Comparison of ENCODE assay signal across 15 mouse cellular contexts in genomic region chr9:14872181-14872930, GRCm38 (mm10). TPM values are rescaled to one million over a fixed set of nuclear protein-coding genes. Genes with fewer than 3 reads are reported as not detected.
DNase-seq lines count a peak whose midpoint lies in the region; ATAC-seq and TF ChIP-seq lines count a peak whose summit lies in the region.
"Had no signal": no experiment of that assay in that cellular context is flagged by ENCODE, and none has a peak within 500 bp of the region (broad histone marks: within the 10 kb centered on the region; RNA-seq: fewer than 3 reads in every experiment).

No protein-coding gene starts in this region.

- H3K9ac ChIP-seq in kidney, embryonic 14.5 days (ENCODE audit: low read depth, low read length), result no peak overlapping the region
- H3K9ac ChIP-seq in embryonic facial prominence, embryonic 12.5 days, result no peak overlapping the region
- H3K9ac ChIP-seq in hindbrain, embryonic 13.5 days, result no peak overlapping the region; the same call in 1 of the 2 replicates
- H3K9ac ChIP-seq in midbrain, embryonic 16.5 days (ENCODE audit: low read depth, low read length), result no peak overlapping the region
- no peak overlapping the region for H3K9ac ChIP-seq in intestine, embryonic 16.5 days (ENCODE audit: low read depth, low read length)

- no peaks in the 10 kb centered on the region for H3K9me3 ChIP-seq in kidney, embryonic 14.5 days (ENCODE audit: control insufficient read depth, low read length)
- no peaks in the 10 kb centered on the region for H3K9me3 ChIP-seq in embryonic facial prominence, embryonic 12.5 days
- no peaks in the 10 kb centered on the region for H3K9me3 ChIP-seq in hindbrain, embryonic 13.5 days
- H3K9me3 ChIP-seq in midbrain, embryonic 16.5 days (replicated peaks; ENCODE audit: control insufficient read depth, low read length, poor library complexity, severe bottlenecking), result no peaks in the 10 kb centered on the region
- no peaks in the 10 kb centered on the region for H3K9me3 ChIP-seq in intestine, embryonic 16.5 days (ENCODE audit: control insufficient read depth, low read length)

- ATAC-seq in kidney, embryonic 14.5 days (ENCODE audit: low FRiP score, low TSS enrichment), result peak; percentile 79
- ATAC-seq in embryonic facial prominence, embryonic 12.5 days (ENCODE audit: insufficient number of reproducible peaks, insufficient read depth, low FRiP score, low TSS enrichment), result peak; percentile 67; the same call in 1 of the 2 replicates
- peak; percentile 89 for ATAC-seq in hindbrain, embryonic 13.5 days (ENCODE audit: low FRiP score)
- ATAC-seq in midbrain, embryonic 16.5 days, result peak; percentile 88
- ATAC-seq in intestine, embryonic 16.5 days, result no peak

- no peaks in the 10 kb centered on the region for H3K27me3 ChIP-seq in kidney, embryonic 14.5 days (ENCODE audit: control insufficient read depth, insufficient read depth, low read length)
- H3K27me3 ChIP-seq in embryonic facial prominence, embryonic 12.5 days, result no peaks in the 10 kb centered on the region
- H3K27me3 ChIP-seq in hindbrain, embryonic 13.5 days, result 0 out of 2 replicates have a peak, but pooled peaks cover 4% of the 10 kb centered on the region
- H3K27me3 ChIP-seq in midbrain, embryonic 16.5 days (ENCODE audit: control insufficient read depth, insufficient read depth, low read depth, low read length), result no peaks in the 10 kb centered on the region
- no peaks in the 10 kb centered on the region for H3K27me3 ChIP-seq in intestine, embryonic 16.5 days (replicated peaks; ENCODE audit: control insufficient read depth, insufficient read depth, low read length)

- DNase-seq in kidney, adult 18-20 months, result no peak
- DNase-seq in cerebellum, postnatal 36 days, result no peak
- no peak for DNase-seq in left cerebral cortex, adult 2 months (ENCODE audit: extremely low spot score in 1 of 2, low spot score in 2 of 2)
- DNase-seq: B cell, adult 2 months; heart, adult 18-20 months; kidney, adult 11 months; right cerebral cortex, postnatal 14 days had no signal

- no peak for TF ChIP-seq CTCF in left cerebral cortex, adult 2 months (IDR thresholded peaks at IDR 0.05)

- no peak overlapping the region for H3K27ac ChIP-seq in kidney, embryonic 14.5 days (ENCODE audit: low read depth, low read length)
- H3K27ac ChIP-seq in embryonic facial prominence, embryonic 12.5 days, result no peak overlapping the region
- H3K27ac ChIP-seq in hindbrain, embryonic 13.5 days, result peak overlapping the region; percentile 60; the same call in 1 of the 2 replicates
- H3K27ac ChIP-seq in midbrain, embryonic 16.5 days (ENCODE audit: low read length), result no peak overlapping the region
- no peak overlapping the region for H3K27ac ChIP-seq in left cerebral cortex, adult 2 months
- no peak overlapping the region for H3K27ac ChIP-seq in intestine, embryonic 16.5 days (ENCODE audit: low read length)
- H3K27ac ChIP-seq: stomach, postnatal 0 days had no signal

- 28% methylated on average over 17 of the region's 17 CpGs for WGBS in kidney, embryonic 14.5 days
- WGBS in embryonic facial prominence, embryonic 12.5 days, result 29% methylated on average over 17 of the region's 17 CpGs
- 18% methylated on average over 17 of the region's 17 CpGs for WGBS in hindbrain, embryonic 13.5 days
- 20% methylated on average over 16 of the region's 17 CpGs for WGBS in midbrain, embryonic 16.5 days
- WGBS in intestine, embryonic 16.5 days, result 48% methylated on average over 17 of the region's 17 CpGs

- H3K36me3 ChIP-seq in kidney, embryonic 14.5 days (ENCODE audit: control insufficient read depth, insufficient read depth, low read length), result no peaks in the 10 kb centered on the region
- H3K36me3 ChIP-seq in embryonic facial prominence, embryonic 12.5 days, result no peaks in the 10 kb centered on the region
- no peaks in the 10 kb centered on the region for H3K36me3 ChIP-seq in hindbrain, embryonic 13.5 days
- H3K36me3 ChIP-seq in midbrain, embryonic 16.5 days (ENCODE audit: control insufficient read depth, insufficient read depth, low read length), result no peaks in the 10 kb centered on the region
- no peaks in the 10 kb centered on the region for H3K36me3 ChIP-seq in intestine, embryonic 16.5 days (ENCODE audit: control insufficient read depth, insufficient read depth, low read length)

- intact Hi-C loops in left cerebral cortex, adult 2 months (cut with DNase I), result no loop called here

- H3K4me3 ChIP-seq in kidney, embryonic 14.5 days (ENCODE audit: low read length), result no peak overlapping the region
- H3K4me3 ChIP-seq in embryonic facial prominence, embryonic 12.5 days, result no peak overlapping the region
- H3K4me3 ChIP-seq in hindbrain, embryonic 13.5 days, result no peak overlapping the region
- H3K4me3 ChIP-seq in midbrain, embryonic 16.5 days (ENCODE audit: low read depth, low read length), result no peak overlapping the region
- no peak overlapping the region for H3K4me3 ChIP-seq in left cerebral cortex, adult 2 months
- H3K4me3 ChIP-seq in intestine, embryonic 16.5 days (ENCODE audit: low read length), result no peak overlapping the region

- no peak overlapping the region for H3K4me2 ChIP-seq in kidney, embryonic 14.5 days (replicated peaks; ENCODE audit: low read depth, low read length)
- H3K4me2 ChIP-seq in embryonic facial prominence, embryonic 12.5 days (replicated peaks), result no peak overlapping the region
- H3K4me2 ChIP-seq in hindbrain, embryonic 13.5 days, result peak overlapping the region; percentile 16; the same call in 1 of the 2 replicates
- peak overlapping the region; percentile 4; the same call in 1 of the 2 replicates for H3K4me2 ChIP-seq in midbrain, embryonic 16.5 days (ENCODE audit: low read length)
- no peak overlapping the region for H3K4me2 ChIP-seq in intestine, embryonic 16.5 days (ENCODE audit: low read depth, low read length)

- H3K4me1 ChIP-seq in kidney, embryonic 14.5 days (ENCODE audit: control insufficient read depth, insufficient read depth, low read length), result 0 out of 2 replicates have a peak, but pooled peaks cover 3% of the 10 kb centered on the region
- peaks cover 14% of the 10 kb centered on the region; the same call in 1 of the 2 replicates for H3K4me1 ChIP-seq in embryonic facial prominence, embryonic 12.5 days
- H3K4me1 ChIP-seq in hindbrain, embryonic 13.5 days (replicated peaks), result peaks cover 13% of the 10 kb centered on the region
- H3K4me1 ChIP-seq in midbrain, embryonic 16.5 days (ENCODE audit: control insufficient read depth, insufficient read depth, low read length), result peaks cover 6% of the 10 kb centered on the region; the same call in 1 of the 2 replicates
- H3K4me1 ChIP-seq in intestine, embryonic 16.5 days (ENCODE audit: control insufficient read depth, insufficient read depth, low read length), result no peaks in the 10 kb centered on the region

RNA-seq across cellular contexts. Expression of gene Gpr83, which starts 12.3 kb away (rescaled TPM):
- 0.37 and 0.46 TPM in 2 replicates for polyA plus RNA-seq in kidney, embryonic 14.5 days (2014; fragmentation: Nextera tagmentation; extraction: Ambion mirVana)
- 0.38 and 0.40 TPM in 2 replicates for polyA plus RNA-seq in embryonic facial prominence, embryonic 12.5 days (2016; fragmentation: Nextera tagmentation; extraction: Ambion mirVana)
- 0.70 and 1.1 TPM in 2 replicates for polyA plus RNA-seq in hindbrain, embryonic 13.5 days (2015; fragmentation: Nextera tagmentation; extraction: Ambion mirVana)
- polyA plus RNA-seq in midbrain, embryonic 16.5 days (2015; fragmentation: Nextera tagmentation; extraction: Ambion mirVana), result 4.1 and 4.2 TPM in 2 replicates
- 10 to 100 TPM; 20.0 to 23.6 TPM for total RNA-seq in left cerebral cortex, adult 2 months (2021)
- 0.32 TPM in 2 replicates for polyA plus RNA-seq in intestine, embryonic 16.5 days (2015; fragmentation: Nextera tagmentation; extraction: Ambion mirVana)
- total RNA-seq: heart, adult 18-20 months had no signal

RNA-seq across cellular contexts. Expression of gene Izumo1r, which starts 31.4 kb away (rescaled TPM):
- 0.16 and 0.53 TPM in 2 replicates for polyA plus RNA-seq in kidney, embryonic 14.5 days (2014; fragmentation: Nextera tagmentation; extraction: Ambion mirVana)
- polyA plus RNA-seq in embryonic facial prominence, embryonic 12.5 days (2016; fragmentation: Nextera tagmentation; extraction: Ambion mirVana), result 0.29 and 0.43 TPM in 2 replicates
- polyA plus RNA-seq in hindbrain, embryonic 13.5 days (2015; fragmentation: Nextera tagmentation; extraction: Ambion mirVana), result not detected in 2 replicates
- polyA plus RNA-seq in midbrain, embryonic 16.5 days (2015; fragmentation: Nextera tagmentation; extraction: Ambion mirVana), result not detected in 2 replicates
- not detected for total RNA-seq in left cerebral cortex, adult 2 months (2021)
- polyA plus RNA-seq in intestine, embryonic 16.5 days (2015; fragmentation: Nextera tagmentation; extraction: Ambion mirVana), result not detected in 2 replicates
- total RNA-seq: left cerebral cortex, adult 8-10 months had no signal
- polyA plus RNA-seq: liver, embryonic 16.5 days; stomach, postnatal 0 days had no signal

Comparison
In these comparisons a context has a peak if more than half of its experiments do, and no peak if none do; other contexts are left out.
1. H3K4me2 ChIP-seq: peak in hindbrain, embryonic 13.5 days (single experiment) and midbrain, embryonic 16.5 days (single experiment); none in kidney, embryonic 14.5 days (single experiment), embryonic facial prominence, embryonic 12.5 days (single experiment) and intestine, embryonic 16.5 days (single experiment).